Mouse (Mus musculus): ENCODE measurements around the gene Slc22a18. TPM values are rescaled to one million over a fixed set of nuclear protein-coding genes. Genes with fewer than 3 reads are reported as not detected.

The Slc22a18 gene
- polyA plus RNA-seq, 1 experiment from 2014 or later, result 0.61 TPM

DNA sequence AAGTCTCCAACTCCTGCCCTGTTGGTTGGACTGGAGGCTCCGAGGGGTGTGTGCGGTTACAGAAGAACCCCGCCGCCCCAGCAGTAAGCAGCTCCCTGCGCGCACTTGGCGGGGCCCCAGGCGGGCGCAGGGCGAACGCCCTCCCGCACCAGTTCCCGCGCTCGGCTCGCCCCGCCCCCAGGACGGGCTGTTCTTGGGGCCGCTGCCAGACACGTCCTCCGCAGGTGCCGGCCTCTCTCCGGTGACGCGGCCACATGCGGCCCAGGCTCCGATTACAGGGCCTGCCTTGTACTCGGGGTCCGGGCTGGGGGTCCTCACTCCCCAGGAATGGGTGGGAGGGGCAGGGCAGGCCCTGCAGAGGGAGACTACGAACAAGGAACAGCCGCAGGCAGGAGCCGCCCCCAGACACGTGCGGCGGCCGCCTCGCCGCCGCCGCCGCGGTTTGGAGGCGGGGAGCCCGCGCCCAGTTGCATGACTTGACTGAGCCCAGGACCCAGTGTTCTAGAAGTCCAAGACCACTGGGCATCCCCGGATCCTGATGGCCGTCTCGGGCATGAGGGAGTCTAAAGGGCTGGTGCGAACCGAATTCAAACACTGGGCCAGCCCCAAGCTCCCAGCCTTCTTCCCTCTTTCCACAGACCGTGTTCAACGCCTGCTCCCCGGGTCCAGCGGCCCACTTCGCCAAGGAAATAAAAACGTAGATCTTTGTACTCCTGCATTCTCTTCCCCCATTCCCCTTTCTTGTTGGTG, 8.6 kb upstream of the Slc22a18 start:
- WGBS, result 25% methylated on average over 54 of the region's 56 CpGs
- no peak for ATAC-seq (ENCODE audit: low FRiP score)
- Histone ChIP-seq H3K36me3 (no peaks in the 10 kb centered on the region), H3K9me3 (replicated peaks) (0 out of 2 replicates have a peak, but pooled peaks cover 3% of the 10 kb centered on the region), H3K4me1 (peaks cover 32% of the 10 kb centered on the region), H3K9ac (replicated peaks) (peak overlapping the region; percentile 51), H3K27me3 (replicated peaks) (0 out of 2 replicates have a peak, but pooled peaks cover 3% of the 10 kb centered on the region), H3K4me3 (replicated peaks) (peak overlapping the region; percentile 37), H3K4me2 (peak overlapping the region; percentile 74), H3K27ac (replicated peaks) (no peak overlapping the region)

DNA sequence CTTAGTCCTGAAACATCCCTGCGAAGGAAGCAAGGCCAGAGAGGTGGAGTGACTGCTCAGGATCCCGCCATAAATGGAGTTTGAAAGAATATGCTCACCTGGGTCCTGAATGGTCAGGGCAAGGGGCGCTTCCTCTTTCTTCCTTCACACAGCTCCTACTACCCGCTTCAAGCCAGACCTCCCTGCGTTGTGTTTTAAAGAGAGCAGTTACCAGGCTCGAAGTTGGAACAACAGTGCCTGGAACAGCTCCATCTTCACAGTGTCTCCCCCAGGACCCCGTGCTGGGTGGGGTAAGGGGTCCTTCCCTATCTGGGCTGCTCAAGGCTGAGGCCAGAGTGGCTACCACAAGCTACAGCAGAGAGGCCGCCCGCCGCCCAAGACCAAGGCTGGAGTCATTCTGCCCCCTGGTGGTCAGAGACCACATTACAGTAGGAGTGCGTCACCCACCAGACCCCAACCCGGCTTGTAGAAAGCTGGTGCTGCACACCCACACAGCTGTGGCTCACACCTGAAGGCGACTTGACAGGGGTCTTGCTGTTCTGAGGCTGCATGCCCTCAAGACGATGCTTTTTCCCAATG, 7.3 kb upstream of the Slc22a18 start:
- Histone ChIP-seq H3K9me3 (replicated peaks) (no peaks in the 10 kb centered on the region), H3K4me1 (peaks cover 32% of the 10 kb centered on the region), H3K27me3 (replicated peaks) (0 out of 2 replicates have a peak, but pooled peaks cover 3% of the 10 kb centered on the region), H3K9ac (replicated peaks) (no peak overlapping the region), H3K36me3 (no peaks in the 10 kb centered on the region), H3K27ac (replicated peaks) (no peak overlapping the region), H3K4me3 (replicated peaks) (no peak overlapping the region), H3K4me2 (no peak overlapping the region)
- WGBS, result 34% methylated on average over 14 of the region's 14 CpGs
- 0 out of 2 replicates have a peak, but pooled peaks have one; percentile 10 for ATAC-seq (ENCODE audit: low FRiP score)

DNA sequence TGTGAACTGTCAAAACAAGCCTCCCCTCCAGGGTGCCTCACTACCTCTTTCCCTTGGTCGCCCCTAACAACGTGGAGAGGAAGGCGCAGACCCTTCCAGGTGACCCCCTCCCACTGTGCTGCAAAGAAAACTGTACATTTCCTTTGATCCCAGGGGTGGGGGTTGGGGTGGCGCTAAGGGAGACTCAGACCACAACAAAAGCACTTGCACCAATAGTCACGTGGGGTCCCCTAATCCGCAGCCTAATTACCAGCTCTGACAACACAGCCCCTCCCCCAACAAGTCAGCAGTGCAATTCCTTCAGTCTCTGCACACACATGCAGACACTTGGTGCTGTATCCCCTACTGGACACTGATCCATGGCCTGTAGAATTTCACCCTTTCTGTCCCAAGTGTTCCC, 5.8 kb upstream of the Slc22a18 start:
- Histone ChIP-seq H3K4me2 (no peak overlapping the region), H3K9ac (replicated peaks) (no peak overlapping the region), H3K4me1 (peaks cover 23% of the 10 kb centered on the region), H3K27ac (replicated peaks) (no peak overlapping the region), H3K36me3 (no peaks in the 10 kb centered on the region), H3K9me3 (replicated peaks) (no peaks in the 10 kb centered on the region), H3K4me3 (replicated peaks) (no peak overlapping the region), H3K27me3 (replicated peaks) (0 out of 2 replicates have a peak, but pooled peaks cover 3% of the 10 kb centered on the region)
- ATAC-seq (ENCODE audit: low FRiP score), result no peak
- WGBS, result 13% methylated on average over 6 of the region's 6 CpGs

DNA sequence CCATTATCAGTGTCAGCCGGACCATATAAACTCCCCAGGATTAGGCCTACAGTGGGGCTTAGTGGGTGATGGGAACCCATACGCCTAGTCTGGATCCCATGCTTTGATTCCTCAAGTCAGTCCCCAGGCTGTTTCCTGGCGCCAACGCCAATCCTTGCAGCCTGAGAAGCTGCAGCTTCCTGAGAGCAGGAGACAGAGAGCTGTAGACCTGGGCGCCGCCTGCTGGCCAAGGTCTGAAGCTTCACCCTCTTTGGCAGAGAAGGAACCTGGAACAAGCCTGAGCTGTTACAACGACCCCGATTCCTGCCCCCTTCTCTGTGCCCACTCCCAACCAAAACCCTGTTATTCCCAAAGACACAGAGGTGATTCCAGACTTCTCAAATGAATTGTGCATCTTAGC, 3.6 kb upstream of the Slc22a18 start:
- Histone ChIP-seq H3K36me3 (no peaks in the 10 kb centered on the region), H3K4me2 (no peak overlapping the region), H3K4me1 (peaks cover 10% of the 10 kb centered on the region), H3K27ac (replicated peaks) (no peak overlapping the region), H3K9me3 (replicated peaks) (no peaks in the 10 kb centered on the region), H3K27me3 (replicated peaks) (no peaks in the 10 kb centered on the region), H3K9ac (replicated peaks) (no peak overlapping the region), H3K4me3 (replicated peaks) (no peak overlapping the region)
- peak; percentile 71; the same call in 1 of the 2 replicates for ATAC-seq (ENCODE audit: low FRiP score)
- 23% methylated on average over 8 of the region's 8 CpGs for WGBS

DNA sequence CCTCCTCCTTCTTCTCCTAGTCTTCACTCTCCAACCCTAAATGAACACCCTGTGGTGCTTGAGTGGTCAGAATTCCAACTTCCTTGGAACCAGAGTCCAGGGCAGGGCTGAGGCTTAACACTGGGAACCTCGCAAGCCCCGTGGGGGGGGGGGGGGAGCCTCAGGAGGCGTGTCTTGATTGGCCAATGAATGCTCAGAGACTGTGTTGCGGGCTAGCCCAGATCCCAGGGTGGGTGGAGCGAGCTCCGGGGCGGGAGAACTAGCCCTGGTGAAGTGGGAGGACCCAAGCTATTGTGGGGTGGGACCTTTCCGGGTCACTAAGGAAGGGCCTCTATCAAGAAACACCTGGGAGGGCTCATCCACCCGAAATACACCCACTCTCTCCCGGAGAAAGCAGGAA, 1.3 kb downstream of the Slc22a18 start:
- no peaks in the 10 kb centered on the region for H3K27me3 ChIP-seq (replicated peaks)
- H3K4me3 ChIP-seq (replicated peaks), result no peak overlapping the region
- no peak for ATAC-seq (ENCODE audit: low FRiP score)
- H3K36me3 ChIP-seq, result no peaks in the 10 kb centered on the region
- 32% methylated on average over 10 of the region's 10 CpGs for WGBS
- no peak overlapping the region for H3K27ac ChIP-seq (replicated peaks)
- H3K4me1 ChIP-seq, result peaks cover under 1% of the 10 kb centered on the region; the same call in 1 of the 2 replicates
- H3K4me2 ChIP-seq, result no peak overlapping the region
- H3K9ac ChIP-seq (replicated peaks), result no peak overlapping the region
- no peaks in the 10 kb centered on the region for H3K9me3 ChIP-seq (replicated peaks)

DNA sequence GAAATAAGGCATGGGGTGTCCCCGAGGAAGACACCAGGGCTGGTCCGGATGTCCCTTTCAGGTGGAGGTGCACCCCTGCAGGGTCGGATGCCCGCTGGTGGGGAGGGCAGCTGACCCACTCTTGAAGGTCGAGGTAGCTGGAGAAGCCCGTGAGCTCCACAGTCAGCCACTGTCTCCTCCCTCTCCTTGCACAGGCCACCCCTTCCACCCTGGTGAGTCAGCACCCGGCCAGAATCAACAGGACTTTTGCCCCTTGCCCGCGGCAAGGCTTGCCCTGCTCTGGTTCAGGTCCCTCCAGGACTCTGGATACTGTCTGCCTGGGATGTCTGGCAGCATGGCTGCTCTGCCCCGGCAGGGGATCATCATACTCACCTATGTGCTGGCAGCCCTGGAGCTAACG, 2.3 kb downstream of the Slc22a18 start:
- Histone ChIP-seq H3K4me2 (no peak overlapping the region), H3K27me3 (replicated peaks) (no peaks in the 10 kb centered on the region), H3K4me3 (replicated peaks) (no peak overlapping the region), H3K9me3 (replicated peaks) (no peaks in the 10 kb centered on the region), H3K9ac (replicated peaks) (no peak overlapping the region), H3K27ac (replicated peaks) (no peak overlapping the region), H3K4me1 (no peaks in the 10 kb centered on the region), H3K36me3 (no peaks in the 10 kb centered on the region)
- ATAC-seq (ENCODE audit: low FRiP score), result no peak
- WGBS, result 83% methylated on average over 11 of the region's 11 CpGs

DNA sequence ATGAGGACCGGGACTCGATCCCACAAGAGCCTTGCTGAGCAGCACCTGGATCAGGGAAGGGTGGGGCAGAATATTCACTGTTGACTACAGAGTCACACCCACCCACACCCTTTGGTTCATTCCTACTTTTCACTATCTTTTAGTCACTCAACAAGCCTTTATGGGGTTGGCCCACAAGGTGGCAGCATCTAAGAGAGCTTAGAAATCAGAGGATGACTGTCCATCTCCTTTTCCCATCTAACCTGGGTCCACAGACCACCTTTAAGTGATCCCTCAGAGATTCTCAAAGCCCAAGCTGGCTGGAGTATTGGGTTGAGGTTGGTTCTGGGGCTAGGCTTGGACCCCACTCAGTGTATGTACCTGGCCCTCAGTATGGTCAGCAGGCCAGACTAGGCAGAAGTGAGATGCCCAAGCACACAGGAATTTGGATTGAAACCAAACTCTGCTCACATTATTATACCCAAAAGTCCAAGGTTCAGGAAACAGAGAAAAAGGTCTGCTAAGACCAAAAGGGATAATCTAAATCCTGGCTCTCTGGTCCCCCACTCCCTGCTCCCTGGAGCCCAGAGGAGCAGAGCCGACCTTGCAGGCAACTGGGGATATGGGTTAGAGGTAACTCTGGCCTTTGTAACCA, 3.3 kb downstream of the Slc22a18 start:
- Histone ChIP-seq H3K4me2 (no peak overlapping the region), H3K27ac (replicated peaks) (no peak overlapping the region), H3K9ac (replicated peaks) (no peak overlapping the region), H3K9me3 (replicated peaks) (no peaks in the 10 kb centered on the region), H3K27me3 (replicated peaks) (no peaks in the 10 kb centered on the region), H3K36me3 (no peaks in the 10 kb centered on the region), H3K4me1 (no peaks in the 10 kb centered on the region), H3K4me3 (replicated peaks) (no peak overlapping the region)
- WGBS, result 87% methylated on average over 3 of the region's 3 CpGs
- no peak for ATAC-seq (ENCODE audit: low FRiP score)

DNA sequence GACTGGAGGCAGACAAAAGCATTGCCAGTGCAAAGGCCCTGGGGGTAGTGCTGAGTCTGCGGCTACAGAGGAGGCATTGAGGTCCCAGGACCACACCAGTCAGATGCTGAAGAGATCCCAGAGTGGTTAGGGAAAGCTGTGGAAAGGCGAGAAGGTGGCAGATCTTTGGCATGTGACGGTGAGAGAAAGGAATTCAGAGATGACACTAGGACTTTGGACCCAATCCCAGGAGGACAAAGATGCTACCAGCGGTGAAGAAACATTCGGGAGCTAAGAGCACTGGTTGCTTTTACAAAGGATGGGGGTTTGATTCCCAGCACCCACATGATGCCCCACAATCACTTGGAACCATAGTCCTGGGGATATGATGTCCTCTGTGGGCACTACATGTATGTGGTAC, 4.3 kb downstream of the Slc22a18 start:
- no peak overlapping the region for H3K27ac ChIP-seq (replicated peaks)
- H3K4me1 ChIP-seq, result no peaks in the 10 kb centered on the region
- no peak overlapping the region for H3K4me2 ChIP-seq
- no peaks in the 10 kb centered on the region for H3K27me3 ChIP-seq (replicated peaks)
- no peak overlapping the region for H3K9ac ChIP-seq (replicated peaks)
- H3K4me3 ChIP-seq (replicated peaks), result no peak overlapping the region
- no peak for ATAC-seq (ENCODE audit: low FRiP score)
- H3K9me3 ChIP-seq (replicated peaks), result no peaks in the 10 kb centered on the region
- H3K36me3 ChIP-seq, result no peaks in the 10 kb centered on the region
- 86% methylated on average over 5 of the region's 5 CpGs for WGBS

DNA sequence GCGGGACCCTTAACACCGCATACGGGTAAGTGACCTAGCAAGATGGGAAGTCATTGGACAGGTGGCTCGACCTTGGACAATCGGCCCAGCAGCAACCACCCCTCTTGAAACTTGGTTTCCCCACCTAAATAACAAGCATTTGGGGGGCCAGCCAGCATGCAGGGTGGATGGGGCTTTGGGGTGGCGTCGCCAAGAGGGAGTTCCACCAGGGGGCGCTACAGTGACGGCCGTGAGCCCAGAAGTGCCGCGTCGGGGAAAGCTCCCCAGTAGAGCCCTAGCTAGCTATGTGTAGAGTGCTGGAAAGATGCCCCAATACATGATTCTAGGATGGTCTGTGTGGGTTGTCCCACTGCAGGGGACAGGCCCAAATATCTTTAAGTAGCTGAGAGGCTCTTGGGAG, 7.0 kb downstream of the Slc22a18 start:
- no peak for ATAC-seq (ENCODE audit: low FRiP score)
- no peaks in the 10 kb centered on the region for H3K9me3 ChIP-seq (replicated peaks)
- no peaks in the 10 kb centered on the region for H3K4me1 ChIP-seq
- WGBS, result 31% methylated on average over 13 of the region's 13 CpGs
- no peaks in the 10 kb centered on the region for H3K27me3 ChIP-seq (replicated peaks)
- no peak overlapping the region for H3K4me2 ChIP-seq
- no peaks in the 10 kb centered on the region for H3K36me3 ChIP-seq
- H3K9ac ChIP-seq (replicated peaks), result no peak overlapping the region
- no peak overlapping the region for H3K4me3 ChIP-seq (replicated peaks)
- no peak overlapping the region for H3K27ac ChIP-seq (replicated peaks)

DNA sequence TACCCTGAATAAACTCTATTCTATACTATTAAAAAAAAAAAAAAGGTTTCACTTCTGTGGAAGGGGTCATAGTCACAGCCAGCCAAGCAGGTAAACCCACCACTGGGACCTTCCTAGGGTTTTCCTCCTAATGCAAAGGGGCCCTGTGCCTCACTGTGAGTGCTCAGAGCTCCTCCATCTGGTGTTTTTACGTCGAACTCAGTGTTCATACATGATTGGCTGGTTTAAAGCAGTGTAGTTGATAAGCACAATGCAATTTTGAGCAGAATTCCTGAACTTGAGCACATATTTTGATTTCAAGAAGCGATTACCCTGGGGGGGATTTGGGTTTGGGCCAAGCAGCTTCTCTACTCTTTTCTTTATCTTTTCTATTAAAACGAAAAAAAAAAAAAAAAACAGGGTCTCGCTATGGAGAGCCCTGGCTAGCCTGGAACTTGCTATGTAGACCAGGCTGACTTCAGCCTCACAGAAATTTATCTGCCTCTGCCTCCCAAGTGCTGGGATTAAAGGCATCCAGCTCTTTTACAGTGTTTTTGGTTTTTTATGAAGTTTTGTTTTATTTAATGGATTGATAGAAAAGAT, 8.4 kb downstream of the Slc22a18 start:
- Histone ChIP-seq H3K4me1 (no peaks in the 10 kb centered on the region), H3K9me3 (replicated peaks) (no peaks in the 10 kb centered on the region), H3K4me3 (replicated peaks) (no peak overlapping the region), H3K4me2 (no peak overlapping the region), H3K36me3 (no peaks in the 10 kb centered on the region), H3K27me3 (replicated peaks) (no peaks in the 10 kb centered on the region), H3K27ac (replicated peaks) (no peak overlapping the region), H3K9ac (replicated peaks) (no peak overlapping the region)
- 56% methylated on average over 5 of the region's 5 CpGs for WGBS
- ATAC-seq (ENCODE audit: low FRiP score), result no peak

DNA sequence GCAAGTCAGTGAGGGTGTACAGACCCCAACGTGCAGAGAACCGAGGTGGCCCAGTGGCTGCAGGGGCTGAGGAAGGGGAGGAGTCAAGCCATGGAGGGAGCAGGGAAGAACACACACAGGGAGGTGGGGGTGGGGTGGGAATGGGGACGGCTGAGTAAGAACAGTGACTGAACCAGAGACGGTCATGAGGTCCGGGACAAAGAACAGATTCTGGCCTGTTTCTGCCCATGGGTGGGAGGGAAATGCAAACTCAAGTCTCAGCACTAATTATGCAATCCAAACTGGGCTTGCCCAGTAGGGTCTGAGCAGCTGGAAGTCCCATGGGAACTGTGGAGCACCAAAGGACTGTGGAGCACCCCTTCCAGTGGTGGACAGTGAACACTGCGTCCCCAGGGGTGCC, 9.0 kb downstream of the Slc22a18 start:
- H3K4me3 ChIP-seq (replicated peaks), result no peak overlapping the region
- no peak for ATAC-seq (ENCODE audit: low FRiP score)
- H3K4me1 ChIP-seq, result no peaks in the 10 kb centered on the region
- no peaks in the 10 kb centered on the region for H3K9me3 ChIP-seq (replicated peaks)
- H3K9ac ChIP-seq (replicated peaks), result no peak overlapping the region
- H3K27ac ChIP-seq (replicated peaks), result no peak overlapping the region
- H3K36me3 ChIP-seq, result no peaks in the 10 kb centered on the region
- 10% methylated on average over 6 of the region's 6 CpGs for WGBS
- H3K4me2 ChIP-seq, result no peak overlapping the region
- no peaks in the 10 kb centered on the region for H3K27me3 ChIP-seq (replicated peaks)

DNA sequence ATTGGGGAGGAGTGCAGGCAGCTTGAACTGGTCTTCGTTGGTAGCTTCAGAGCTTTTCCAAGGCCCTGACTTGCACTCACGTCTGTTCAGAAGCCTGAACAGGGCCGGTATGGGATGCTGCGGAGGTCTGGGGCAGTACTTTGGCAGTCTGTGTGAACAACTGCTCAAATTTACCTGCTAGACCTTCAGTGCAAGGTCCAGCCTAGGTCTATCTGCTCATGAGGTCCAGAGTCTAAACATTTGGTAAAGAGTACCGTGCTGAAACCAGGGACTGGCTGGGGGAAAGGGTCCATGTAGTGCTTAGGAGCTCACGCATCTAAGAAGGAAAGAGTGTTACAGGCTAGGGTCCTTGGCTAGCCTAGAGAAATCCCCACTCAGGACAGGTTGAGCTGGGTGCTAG, 16.2 kb downstream of the Slc22a18 start:
- H3K4me1 ChIP-seq, result no peaks in the 10 kb centered on the region
- no peaks in the 10 kb centered on the region for H3K27me3 ChIP-seq (replicated peaks)
- H3K4me3 ChIP-seq (replicated peaks), result no peak overlapping the region
- H3K9ac ChIP-seq (replicated peaks), result no peak overlapping the region
- ATAC-seq (ENCODE audit: low FRiP score), result no peak
- no peak overlapping the region for H3K4me2 ChIP-seq
- no peaks in the 10 kb centered on the region for H3K9me3 ChIP-seq (replicated peaks)
- no peaks in the 10 kb centered on the region for H3K36me3 ChIP-seq
- 78% methylated on average over 6 of the region's 6 CpGs for WGBS
- no peak overlapping the region for H3K27ac ChIP-seq (replicated peaks)
